Mouse (Mus musculus): ENCODE measurements at regions not wholly inside any gene's neighbourhood (a gene's known extent, or its start where the extent isn't known, plus 50 kb on each side); places are given as distances from the start of the nearest gene placed in this dataset.
A peak's percentile ranks its signal among the peaks of the same experiment; 100 is the strongest.
"Not testable (repeated sequence)": the region's sequence is repeated elsewhere in the genome, so short reads cannot be mapped to it uniquely, and the experiment has no call there.

DNA sequence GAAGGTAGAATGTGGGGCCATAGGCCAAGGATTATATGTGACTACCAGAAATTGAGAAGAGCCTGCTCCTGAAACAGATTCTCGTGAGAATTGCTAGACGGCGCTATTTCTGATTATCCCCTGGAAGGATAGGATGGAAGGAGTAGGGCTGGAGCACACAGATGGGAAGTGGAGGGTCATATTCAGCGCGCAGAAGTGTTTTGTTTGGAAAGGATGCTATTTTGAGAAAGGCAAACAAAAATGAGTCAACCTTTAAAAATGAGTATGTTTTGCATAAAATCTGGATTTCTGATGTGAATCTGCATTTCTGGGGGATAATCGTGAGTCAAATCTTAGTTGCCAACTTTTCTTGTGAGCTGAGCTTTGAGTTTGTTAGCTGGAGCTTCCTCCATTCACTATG lies 58.1 kb upstream of the Fshb start:
- no peak for ATAC-seq (replicated peaks; ENCODE audit: poor library complexity, severe bottlenecking)

DNA sequence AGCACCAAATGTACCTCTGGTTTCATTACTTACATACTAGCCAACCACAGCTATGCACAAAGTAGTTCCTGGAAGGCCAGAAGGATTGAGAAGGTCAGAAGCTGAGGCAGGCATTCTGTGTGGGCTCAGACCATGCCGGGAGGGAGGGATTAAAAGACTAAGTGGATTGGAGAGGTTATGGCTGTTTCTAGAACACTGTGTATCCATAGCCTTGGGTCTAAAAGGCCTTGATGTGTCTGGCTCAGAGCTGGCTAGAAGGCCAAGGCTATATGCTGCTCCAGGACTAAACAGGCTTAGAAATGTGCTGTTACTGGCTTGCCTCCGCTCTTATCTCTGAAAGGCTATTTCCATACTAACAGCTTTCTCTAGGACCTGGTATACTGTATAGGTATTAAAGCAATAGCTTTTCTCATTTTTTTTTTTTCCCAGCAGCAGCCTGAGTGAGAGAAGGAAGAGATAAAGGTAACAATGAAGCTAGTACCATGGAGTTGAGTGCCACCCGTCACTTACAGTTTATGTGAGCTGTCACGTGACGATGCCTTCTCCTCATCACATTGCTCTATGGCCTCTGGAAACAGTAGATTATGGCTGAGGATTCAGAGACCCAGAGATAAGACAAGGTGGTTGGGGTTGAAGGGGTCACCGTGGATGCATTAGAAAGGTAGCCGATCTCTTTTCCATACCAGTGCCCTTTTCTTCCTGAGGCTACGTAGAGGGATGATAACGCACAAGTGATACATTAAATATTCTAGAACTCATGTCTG lies 59.4 kb upstream of the Fshb start:
- no peak for ATAC-seq (replicated peaks; ENCODE audit: poor library complexity, severe bottlenecking)

DNA sequence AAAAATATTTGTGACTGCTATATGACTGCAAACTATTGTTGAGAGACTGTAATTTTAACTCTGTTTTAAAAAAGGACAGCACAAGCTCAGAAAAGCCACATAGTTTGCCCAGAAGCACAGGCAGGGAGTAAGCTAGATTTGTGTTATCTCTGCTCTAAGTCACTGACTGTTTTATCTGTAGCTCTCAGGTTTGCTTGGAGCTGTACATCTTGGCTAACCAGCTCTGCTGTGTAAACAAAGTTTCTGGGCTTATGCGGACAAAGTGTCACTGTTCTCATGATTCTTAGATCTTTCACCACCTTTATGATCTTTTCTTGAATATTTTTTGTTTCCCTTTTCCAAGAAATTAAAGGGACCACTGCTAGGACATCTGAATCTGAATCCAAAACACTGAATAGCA lies 60.2 kb upstream of the Fshb start:
- ATAC-seq (replicated peaks; ENCODE audit: poor library complexity, severe bottlenecking): no peak

DNA sequence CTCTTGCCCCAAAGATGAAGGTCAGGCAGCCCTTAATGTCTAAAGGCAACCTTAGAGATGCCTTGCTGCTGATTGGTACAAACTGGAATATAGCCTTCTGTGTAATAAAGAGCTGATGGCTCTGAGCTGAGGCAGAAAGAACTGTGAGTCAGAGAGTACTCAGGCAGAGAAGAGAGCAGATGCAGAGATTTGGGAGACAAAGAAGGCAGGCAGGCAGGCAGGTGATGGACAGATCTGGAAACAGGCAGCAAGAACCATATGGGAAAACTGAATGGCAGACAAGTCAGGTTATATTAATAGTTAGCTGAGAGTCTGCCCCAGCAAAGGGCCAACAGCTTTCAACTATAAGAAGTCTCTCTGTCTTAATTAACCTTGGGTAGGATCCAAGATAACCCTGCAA lies 73.7 kb upstream of the Fshb start:
- ATAC-seq (replicated peaks; ENCODE audit: poor library complexity, severe bottlenecking): no peak

DNA sequence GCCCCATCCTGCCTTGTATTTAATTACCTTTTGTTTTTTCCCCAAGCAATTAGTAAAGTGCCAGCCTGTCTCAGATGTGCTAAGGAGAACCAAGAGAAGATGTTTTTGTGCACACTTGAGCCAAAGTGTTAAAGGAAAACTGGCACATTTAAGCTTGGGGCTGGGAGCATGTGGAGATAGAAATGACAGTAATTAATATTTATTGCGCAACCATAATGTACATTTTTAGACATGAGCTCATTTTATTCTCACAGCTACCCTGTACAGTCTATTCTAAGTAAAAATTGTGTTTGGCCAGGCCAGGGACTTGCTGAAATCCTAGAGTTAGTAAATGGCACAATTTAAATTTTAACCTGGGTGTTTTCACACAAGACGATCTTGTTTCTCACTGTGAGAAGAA lies 89.9 kb upstream of the Fshb start:
- no peak for ATAC-seq (replicated peaks; ENCODE audit: poor library complexity, severe bottlenecking)

DNA sequence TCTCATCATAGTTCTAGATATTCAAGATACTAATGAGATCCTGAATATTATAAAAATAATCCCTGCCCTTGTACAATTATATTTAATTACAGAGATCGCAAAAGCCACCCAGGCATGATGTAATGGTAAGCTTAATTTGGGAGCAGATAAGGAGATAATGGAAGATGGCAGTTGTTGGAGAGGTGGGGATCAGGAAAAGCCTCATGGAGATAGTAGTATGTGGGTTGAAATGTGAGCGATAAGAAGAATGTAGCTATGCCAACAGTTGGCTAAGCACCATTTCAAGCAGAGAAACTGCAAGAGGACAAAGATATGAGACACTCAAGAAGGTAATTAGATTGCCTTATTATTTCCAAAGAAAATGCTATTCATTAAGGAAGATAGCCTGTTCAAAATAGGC lies 90.4 kb upstream of the Fshb start:
- ATAC-seq (replicated peaks; ENCODE audit: poor library complexity, severe bottlenecking): no peak

DNA sequence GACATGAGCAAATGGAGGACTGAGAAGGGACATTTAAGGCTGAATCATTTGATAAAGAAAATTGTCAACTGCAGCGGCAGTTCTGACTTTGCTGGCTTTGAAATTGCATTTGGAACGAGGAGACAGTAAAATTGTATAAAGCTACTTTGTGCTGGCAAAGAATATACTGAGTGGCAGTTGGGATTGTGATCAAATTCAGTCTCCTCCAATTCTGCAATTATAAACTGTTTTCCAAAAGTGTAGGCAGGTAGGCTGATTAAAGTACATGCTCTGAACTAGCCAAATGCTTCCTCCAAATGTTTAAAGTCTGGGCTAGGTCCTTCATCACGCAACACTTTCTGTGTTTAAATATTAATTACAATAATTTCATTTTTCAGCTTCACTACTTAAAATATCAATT lies 90.9 kb upstream of the Fshb start:
- ATAC-seq (replicated peaks; ENCODE audit: poor library complexity, severe bottlenecking): no peak

DNA sequence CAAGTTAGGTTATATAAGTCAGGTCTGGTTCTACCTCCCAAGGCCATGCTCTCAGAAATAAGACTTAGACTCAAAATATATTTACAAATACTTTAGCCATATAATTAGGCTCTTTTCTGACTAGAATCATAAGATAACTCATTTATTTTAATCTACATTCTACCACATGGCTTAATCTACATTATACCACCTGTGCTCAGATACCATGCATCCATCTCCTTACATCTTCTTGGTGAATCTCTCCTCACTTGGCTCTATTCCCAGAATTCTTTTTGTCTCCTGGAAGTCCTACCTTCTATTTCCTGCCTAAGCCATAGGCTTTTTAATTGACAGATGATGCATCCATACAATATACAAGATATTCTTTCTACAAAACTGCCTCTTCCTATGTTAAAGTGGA lies 92.4 kb upstream of the Fshb start:
- no peak for ATAC-seq (replicated peaks; ENCODE audit: poor library complexity, severe bottlenecking)

DNA sequence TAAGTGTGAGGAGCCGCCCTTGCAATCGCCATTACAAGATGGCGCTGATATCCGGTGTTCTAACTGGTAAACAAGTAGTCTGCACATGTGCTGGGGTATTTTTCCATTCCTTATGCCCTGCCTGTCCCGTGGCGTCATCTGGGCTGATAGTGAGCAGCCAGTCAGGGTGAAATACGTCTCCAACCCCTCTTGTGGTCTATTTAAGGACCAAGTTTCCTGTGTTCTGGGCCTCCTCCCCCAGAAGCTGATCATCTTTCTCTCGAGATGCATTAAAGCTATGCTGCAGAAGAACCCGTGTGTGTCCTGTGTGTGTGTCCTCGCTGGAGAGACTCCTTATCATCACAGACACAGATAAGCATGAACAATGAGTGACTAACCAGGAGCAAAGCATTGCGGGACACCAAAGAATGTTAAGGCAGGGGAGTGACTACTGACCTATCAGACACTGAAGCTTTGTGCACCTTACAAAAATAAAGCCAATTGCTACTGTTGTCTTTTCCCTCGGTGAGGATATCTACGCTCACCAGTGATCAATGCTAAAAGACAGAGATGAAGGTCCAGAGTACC lies 99.5 kb upstream of the Fshb start:
- not testable (repeated sequence) for ATAC-seq (replicated peaks; ENCODE audit: poor library complexity, severe bottlenecking)

DNA sequence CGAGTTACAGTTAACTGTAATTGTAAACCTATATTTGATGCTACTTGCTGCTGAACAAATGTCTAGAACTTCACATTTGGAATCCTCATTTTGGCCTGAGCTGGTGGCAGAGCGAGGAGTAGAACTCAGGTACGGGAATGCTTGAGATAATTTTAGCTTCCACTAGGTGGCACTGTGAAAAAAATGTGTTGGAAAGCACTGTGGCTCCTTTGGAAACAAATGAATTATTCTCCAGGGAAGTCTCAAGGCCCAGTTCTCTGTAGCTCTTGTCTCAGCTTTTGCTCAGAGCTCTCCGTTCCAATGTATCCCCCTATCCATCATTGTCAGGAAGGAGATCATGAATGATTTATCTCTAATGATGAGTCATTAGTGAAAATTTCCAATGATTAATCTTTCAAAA lies 114.7 kb upstream of the Kcna4 start:
- ATAC-seq (replicated peaks; ENCODE audit: poor library complexity, severe bottlenecking): peak; percentile 44

DNA sequence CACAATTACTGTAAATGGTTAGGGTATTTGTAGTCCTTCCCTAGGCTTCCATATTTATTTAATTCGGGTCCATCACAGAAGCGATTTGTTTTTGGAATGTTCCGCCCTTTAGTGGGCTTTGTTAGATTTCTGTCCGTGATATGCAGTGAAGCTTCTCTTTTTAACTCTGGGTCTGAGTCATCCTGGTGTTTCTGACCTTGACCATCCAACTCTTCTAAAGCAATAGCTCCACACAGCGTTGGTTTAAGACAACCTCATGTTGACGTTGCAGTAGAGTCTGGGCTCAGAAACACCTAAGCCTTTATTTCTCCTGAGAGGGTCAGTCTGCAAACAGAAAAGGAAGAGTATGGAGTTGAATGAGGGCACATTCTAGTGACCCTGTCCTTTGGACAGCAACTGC lies 107.4 kb upstream of the Kcna4 start:
- ATAC-seq (replicated peaks; ENCODE audit: poor library complexity, severe bottlenecking): no peak

DNA sequence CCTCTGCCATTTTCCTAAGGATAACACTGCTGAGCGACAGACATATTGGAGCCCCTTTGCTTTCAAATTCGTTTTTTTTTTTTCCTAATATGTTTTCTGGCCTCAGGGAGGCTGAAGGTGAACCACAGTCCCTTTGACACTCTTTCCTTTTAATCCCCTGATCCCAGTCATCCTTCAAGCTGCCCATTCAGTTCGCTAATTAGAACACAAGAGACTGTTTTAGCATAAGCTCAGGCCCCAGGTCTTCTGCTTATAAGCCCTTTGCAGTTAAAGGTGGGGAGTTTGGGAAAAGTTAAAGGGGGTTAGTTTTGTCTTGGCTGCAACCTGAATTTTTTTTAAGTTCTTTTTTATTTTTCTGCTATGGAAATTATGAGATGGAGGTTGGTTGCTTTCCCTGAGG lies 105.6 kb upstream of the Kcna4 start:
- ATAC-seq (replicated peaks; ENCODE audit: poor library complexity, severe bottlenecking): no peak

DNA sequence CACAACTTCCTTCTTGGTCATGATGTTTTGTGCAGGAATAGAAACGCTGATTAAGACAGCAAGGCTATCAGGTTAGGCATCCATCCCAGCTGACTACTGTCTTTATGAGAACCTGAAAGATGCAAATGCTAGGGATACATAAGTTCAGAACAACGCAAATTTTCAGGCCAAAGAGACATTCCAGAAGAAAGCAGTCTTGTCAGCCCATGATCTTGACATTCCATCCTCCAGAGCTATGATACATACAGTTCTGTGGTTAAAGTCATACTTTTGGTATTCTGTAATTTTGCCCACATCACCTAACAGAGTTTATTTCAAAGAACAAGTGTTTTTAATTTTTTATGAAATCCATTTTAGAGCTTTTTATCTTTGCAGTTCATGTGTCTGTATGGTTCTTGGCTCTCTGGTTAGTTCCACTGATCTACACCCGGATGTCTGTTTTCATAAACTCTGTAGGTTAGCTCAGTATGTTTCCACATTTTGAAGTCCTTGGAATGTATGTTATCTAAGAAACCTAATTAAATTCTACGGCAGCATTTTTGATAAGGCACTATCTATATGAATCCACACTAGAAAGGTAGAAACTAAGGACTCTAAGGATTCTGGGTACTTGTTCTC lies 88.5 kb upstream of the Kcna4 start:
- ATAC-seq (replicated peaks; ENCODE audit: poor library complexity, severe bottlenecking): no peak

DNA sequence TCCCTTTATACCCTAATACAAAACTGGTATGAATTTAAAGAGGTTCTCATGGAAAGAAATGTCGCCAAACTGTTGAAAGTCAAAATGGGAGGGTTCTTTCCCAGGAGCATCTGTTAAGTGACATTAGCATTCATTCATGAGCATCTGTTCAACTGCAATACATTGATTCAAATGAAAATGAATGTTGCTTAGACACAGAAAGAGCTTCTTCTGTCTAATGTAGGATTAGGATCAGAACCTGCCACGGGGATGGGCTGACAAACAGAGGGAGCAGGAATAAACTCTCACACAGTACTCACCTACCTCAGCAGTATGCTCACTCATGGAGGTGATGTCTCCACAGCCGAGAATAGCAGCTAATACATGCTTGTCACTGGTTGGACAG lies 88.0 kb upstream of the Kcna4 start:
- ATAC-seq (replicated peaks; ENCODE audit: poor library complexity, severe bottlenecking): no peak

DNA sequence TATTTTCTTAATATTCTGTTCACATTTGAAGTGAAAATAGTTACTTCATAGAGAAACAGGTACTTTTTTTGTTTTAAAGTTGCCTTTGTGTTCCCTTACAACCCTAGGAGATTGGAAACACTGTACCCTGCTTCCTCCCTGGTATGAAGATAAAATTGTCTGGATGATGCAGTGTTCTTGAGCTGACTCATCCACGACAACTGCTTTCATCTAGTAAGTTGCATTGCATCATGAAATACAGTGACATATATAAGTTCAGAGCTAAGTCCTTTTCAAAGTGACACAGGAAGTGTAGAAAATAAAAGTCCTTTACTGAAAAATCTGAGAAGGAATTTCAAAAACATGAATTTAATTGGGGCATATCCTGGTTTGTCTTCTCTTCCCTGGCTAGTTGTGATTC lies 68.9 kb upstream of the Kcna4 start:
- no peak for ATAC-seq (replicated peaks; ENCODE audit: poor library complexity, severe bottlenecking)

DNA sequence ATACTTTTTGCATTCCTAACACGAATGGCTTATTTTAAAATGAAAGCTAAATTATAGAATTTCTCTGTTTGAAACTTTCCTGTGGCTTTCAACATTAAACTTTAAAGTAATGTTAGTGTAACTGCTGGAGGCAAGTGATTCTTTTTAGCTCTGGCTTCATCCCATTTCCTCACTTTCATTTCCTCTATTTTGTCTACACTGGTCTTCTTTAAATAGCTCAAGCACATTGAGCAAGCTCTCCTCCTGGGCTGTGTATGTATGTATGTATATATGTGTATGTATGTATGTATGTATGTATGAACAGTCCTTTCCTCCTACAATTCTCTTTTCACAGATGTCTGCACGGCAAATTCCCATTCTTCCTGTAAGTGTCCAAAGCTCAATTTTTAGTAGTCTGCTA lies 65.8 kb upstream of the Kcna4 start:
- peak; percentile 99 for ATAC-seq (replicated peaks; ENCODE audit: poor library complexity, severe bottlenecking)

DNA sequence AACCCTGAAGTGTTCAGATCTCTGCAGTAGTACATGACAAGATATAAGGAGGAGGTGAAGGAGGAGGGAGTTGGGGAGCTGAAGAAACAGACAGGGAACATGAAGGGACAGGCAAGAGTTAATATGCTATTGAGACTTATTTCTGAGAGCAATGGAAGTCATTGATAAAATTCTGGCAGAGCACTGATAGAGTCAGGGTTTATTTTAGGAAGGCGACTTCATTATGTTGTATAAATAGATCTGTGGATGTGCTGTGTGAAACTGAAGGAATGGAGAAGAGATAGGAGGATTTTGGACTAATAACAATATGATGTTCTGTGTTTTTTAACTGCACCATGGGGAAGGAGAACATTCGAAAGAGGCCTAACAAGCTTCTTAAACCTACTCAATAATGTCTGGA lies 63.0 kb upstream of the Kcna4 start:
- ATAC-seq (replicated peaks; ENCODE audit: poor library complexity, severe bottlenecking): no peak

DNA sequence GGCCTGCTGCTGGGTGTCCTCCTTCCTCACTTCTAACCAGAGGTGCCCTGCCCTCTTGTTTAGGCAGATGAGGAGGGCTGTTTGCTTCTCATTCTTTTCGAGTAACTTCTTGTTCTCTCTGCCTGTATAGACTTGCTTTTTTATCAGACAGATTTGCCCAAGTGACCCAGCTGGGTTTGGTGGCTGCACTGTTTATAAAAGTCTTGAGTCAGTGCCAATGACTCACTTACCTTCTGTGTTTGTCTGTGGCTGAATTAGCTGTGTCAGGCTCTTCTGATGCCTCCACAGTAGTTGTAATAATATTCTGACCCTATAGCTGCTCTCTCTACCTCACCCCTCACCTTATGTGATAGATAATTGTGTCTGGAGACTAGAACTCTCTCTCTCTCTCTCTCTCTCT lies 62.2 kb upstream of the Kcna4 start:
- no peak for ATAC-seq (replicated peaks; ENCODE audit: poor library complexity, severe bottlenecking)

DNA sequence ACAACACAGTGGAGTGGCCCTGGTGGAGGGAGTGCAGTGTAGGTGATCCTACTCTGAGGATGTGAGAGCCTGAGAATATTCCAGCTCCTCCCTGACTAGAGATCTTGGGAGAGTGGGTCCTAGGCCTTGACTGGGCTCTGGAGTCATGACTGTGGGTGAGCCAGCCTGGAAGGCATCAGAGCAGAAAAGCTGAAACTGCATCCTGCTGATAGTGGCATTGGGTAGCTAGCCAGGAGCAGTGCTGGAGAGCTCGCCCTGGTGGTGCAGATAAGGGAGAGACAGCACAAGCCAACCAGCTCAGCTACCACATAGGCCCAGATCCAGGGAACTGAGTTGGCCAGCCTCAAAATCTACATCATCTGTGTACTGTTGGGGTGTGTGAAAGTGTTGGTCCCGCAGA lies 58.8 kb upstream of the Kcna4 start:
- no peak for ATAC-seq (replicated peaks; ENCODE audit: poor library complexity, severe bottlenecking)

DNA sequence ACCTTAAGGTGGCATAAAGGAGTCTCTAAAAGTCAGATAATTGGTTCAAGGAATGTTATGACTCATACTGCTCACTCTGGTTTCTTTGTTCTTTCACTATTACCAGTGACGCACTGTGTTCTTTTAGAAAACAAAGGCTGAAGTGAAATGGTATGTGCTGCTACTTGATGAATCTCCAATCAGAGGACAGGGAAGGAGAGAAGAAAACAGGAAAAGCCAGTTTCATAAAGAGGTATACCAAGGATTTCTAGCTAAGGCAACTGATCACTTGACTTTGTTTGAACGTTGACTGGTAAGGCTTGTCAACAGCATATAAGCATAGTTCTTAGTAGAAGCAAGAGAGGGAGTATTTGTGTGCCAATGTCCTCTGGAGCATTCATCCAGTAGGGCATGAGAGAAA lies 57.6 kb upstream of the Kcna4 start:
- ATAC-seq (replicated peaks; ENCODE audit: poor library complexity, severe bottlenecking): no peak

Measured in granulocyte monocyte progenitor cell, adult 5-6 weeks (primary cell).